Mouse (Mus musculus): ENCODE results near the gene Igsf3.
"Not testable (repeated sequence)": the region's sequence is repeated elsewhere in the genome, so short reads cannot be mapped to it uniquely, and the experiment has no call there.

The Igsf3 gene

DNA sequence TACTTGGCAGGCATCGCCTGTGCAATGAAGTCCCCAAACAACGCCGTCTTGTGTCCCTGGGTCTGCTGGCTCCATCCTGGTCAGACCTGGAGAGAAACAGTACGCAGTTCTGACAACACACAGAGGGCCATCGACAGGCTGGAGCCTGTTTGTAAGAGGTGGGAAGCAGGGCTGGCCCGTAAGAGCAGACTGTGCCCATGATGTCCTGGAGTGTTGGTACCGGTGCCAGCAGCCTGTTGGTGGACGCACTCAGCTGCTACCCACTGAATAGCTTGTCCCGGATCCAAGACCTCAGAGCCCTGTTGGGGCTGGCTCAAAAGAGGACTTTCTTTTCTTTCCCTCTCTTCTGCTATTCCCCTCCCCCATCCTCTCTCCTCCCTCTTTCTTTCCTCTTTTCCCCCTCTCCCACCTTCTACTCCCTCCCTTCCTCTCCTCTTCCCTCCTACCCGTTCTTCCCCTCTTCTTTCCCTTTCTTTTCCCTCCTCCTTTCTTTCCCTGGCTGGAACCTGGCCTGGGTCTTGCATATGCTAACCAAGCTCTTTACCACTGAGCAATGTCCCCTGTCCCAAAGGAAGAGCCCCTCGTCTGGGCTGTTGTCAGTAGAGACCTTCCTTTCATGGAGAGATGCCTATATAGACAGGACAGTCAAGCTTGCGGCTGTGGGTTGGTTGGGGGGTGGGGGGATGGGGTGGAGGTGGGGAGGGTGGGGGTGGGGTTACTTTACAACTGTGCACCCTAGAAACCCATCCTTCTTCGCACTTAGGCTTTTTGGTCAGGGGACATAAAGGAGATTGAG lies 27.9 kb downstream of the Igsf3 start:
- in situ Hi-C loops (cut with MboI), result no loop called here

DNA sequence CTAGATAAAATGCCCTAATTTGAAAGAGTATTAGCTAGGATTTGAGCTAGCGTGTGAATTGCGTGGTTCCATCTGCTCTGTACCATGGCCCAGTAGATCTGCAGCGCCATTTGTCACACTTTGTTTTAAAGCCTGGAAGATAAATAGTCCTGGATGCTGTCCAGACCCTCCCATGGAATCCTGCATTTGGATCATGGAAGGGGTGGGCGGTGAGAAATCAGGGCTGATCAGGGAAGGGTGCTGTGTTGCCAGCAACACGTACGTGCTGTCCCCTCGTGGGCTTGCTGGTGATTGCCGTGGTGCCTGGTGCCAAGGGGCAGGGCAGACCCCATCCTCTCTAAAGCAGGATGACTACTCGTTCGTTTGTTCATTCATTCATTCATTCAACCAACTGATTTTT lies 28.6 kb downstream of the Igsf3 start:
- in situ Hi-C loops (cut with MboI), result no loop called here

DNA sequence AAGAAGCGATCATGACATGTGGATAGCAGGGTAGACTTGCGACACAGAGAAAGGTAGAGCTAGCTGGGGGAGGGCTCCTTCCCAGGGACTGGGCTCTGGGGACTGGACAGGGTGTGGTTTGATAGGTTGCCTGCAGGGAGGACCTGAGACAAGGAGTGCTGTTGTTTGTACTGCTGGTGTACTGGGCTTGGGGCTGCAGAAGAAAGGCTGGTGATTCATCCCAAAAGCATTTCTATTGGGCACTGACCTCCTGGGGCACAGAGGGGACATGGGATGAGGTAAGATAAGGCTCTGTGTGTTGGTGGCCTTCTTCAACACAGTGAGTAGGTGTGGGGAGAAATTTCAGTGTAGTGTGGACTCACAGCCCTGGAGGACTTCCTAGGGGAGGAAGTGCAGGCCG lies 29.2 kb downstream of the Igsf3 start:
- in situ Hi-C loops (cut with MboI), result no loop called here

DNA sequence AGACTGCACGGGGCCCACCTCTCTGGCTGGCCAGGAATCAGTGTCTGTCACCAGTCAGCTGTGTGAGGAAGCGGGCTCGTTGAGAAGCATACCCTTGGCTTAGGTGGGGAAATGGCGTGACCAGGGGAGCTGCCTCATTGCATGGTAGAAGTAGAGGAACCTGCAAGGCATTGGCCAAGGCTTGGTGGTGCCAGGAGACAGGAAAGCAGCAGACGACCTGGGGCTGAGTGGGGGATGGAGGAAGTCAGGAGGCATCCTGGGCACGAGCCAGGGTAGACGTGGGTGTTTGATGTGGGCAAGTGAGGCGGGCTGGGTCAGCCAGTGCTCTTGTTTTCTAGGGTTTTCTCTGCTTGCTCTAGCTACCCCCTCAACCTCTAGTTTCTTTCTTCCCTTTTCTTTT lies 30.7 kb downstream of the Igsf3 start:
- in situ Hi-C loops (cut with MboI), result no loop called here

DNA sequence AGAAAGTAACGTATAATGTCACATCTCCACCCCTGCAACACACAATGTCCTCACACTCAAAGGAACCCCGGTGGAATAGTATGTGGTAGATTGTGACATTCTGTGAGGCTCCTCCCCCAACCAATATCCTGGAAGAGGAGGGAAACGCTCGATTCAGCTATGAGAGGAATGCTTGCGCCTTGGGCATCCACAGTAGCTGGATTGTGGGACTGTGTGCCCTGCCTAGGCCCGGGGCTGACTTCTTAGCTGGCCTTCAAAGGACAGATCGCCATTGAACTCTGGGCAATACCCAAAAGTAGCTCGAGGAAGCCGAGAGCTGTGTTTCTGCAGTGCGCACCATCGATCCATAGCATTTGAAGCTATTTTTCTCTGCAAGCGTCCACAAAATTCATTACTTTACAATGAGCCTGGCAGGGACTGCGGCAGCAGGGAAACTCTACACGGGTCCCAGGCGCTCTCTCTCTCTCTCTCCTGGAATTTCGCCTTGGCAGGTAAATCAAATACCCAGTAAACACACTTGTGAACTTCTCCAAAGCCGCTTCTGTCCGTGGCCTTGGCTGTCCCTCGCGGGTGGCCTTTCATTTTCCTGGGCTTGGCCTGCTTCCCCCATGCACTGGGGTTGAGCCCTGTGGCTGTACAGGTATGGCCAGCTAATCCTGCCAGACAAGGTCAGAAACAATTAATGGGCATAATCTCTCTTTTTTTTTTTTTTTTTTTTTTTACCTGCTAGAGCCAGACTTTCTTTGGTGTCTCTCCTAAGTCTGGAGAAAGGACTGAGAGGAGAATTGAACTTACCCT lies 32.3 kb downstream of the Igsf3 start:
- in situ Hi-C loops (cut with MboI), result no loop called here

DNA sequence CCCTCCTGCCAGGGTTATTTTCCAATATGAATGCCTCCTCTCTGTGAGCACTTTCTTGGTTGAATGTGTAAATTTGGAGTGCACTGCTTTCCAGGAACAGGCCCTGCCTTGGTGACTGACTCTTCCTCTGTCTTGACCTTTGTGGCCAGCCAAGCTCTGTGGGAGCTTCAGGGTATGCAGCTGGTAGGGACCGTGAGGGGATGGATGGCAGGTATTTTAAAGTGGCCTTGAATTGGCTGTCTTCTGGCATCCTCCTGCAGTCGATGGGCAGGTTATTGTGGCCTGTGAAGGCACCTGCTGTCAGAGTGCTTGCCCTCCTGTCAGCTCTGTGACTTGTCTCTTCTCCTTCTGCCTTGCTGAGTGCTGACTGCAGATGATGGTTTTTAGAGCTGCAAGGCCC lies 33.3 kb downstream of the Igsf3 start:
- in situ Hi-C loops (cut with MboI), result no loop called here

DNA sequence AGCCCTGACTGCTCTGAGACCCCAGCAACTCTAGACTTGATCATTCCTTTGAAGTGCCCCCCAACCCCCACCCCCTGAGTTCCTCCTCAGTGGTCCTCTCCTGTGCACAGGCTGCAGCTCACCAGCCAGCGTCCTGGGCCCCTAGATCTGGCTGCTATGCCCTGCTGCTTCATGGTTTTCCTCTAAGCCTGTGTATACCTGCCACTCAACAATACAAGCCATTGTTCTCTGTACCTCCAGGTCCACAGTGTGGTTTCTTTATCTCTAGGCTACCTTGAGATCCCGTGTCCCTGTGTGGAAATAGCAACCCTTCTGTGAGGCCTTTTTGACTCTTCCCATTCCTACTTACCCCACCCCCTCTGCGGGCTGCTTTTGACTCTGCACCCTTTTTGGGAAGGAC lies 33.9 kb downstream of the Igsf3 start:
- in situ Hi-C loops (cut with MboI), result no loop called here

DNA sequence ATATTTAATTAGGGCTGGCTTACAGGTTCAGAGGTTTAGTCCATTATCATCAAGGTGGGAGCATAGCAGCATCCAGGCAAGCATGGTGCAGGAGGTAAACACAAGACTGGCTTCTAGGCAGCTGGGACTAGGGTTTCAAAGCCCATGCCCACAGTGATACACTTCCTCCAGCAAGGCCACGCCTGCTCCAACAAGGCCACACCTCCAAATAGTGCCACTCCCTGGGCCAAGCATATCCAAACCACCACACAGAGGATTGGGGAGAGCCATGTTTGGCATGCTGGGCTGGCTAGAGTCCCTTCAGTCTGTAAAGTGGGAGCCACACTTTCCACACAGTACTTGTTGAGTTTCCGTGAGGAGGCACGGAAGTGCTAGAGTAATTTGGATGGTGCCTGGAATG lies 34.7 kb downstream of the Igsf3 start:
- in situ Hi-C loops (cut with MboI), result no loop called here

DNA sequence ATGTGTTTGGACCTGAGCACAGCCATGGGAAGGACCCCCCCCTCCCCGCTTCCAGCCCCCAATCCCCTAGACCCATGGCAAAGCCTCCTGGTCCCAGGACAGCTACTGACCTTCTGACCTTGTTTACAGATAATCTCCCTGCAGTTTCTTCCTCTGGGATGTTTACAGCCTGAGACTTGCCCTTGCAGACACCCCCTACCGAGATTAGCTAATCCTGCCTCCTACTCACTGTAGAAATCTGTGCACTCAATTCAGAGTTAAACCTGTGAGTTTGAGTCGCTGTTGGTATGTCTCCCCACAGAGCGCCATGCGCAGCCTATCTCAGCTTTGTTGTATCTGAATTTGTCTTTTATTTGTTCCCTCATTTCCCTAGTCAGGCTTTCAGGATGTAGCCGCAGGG lies 35.2 kb downstream of the Igsf3 start:
- in situ Hi-C loops (cut with MboI), result no loop called here

DNA sequence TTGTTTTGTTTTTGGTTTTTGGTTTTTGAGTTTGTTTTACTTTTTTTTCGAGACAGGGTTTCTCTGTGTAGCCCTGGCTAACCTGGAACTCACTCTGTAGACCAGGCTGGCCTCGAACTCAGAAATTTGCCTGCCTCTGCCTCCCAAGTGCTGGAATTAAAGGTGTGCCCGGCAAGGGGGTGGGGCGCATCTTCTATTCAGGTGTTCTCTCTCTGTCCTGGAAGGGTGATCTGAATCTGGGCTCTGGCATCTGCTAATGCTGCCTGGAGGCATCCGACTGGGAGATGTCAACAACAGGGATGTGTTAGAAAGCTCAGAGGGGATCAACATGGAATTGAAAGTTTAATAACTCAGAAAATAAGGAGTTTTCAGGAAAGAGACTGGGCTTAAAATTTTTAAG lies 36.1 kb downstream of the Igsf3 start:
- in situ Hi-C loops (cut with MboI), result not testable (repeated sequence)

DNA sequence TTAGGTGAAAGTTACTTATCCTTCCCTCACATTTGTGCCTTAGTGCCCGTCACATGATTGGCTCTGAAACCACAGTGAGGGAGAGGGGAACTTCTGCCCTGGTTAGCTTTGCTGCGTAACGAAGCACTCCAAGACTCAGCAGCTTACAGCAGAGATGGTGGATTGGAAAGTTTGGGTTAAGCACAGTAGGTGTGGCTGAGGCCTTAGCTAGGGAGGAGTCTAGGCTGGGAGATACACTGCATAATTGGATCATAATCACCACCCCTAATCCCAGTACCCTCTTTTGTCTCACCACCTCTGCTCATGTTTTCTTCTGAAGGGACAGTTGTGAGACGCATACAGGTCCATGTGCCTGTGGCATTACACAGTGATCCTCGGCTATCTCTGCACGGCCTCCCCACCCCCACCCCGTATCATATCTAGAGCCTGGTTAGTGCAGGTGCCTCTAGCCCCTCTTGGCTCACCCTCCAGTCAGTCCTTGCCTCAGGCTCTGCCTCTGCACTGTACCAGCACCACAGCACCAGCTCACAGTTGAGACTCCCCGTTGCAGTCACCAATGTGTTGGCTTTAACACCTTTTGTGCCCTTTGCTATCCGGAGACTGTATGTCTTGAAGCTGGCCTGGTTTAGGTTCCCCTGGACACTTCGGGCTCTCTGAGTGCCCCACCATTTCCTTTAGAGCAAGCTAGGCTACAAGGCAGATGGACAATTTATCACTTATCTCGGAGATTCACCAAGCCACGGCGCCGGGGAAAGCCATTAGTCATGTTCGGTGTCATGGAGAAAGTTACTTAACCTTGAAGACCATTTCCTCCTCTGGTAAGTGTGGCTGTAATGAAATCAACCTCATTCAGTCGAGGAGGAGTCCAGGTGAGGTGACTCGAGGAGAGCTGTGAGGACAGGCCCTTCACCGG lies 42.1 kb downstream of the Igsf3 start:
- in situ Hi-C loops (cut with MboI), result no loop called here

DNA sequence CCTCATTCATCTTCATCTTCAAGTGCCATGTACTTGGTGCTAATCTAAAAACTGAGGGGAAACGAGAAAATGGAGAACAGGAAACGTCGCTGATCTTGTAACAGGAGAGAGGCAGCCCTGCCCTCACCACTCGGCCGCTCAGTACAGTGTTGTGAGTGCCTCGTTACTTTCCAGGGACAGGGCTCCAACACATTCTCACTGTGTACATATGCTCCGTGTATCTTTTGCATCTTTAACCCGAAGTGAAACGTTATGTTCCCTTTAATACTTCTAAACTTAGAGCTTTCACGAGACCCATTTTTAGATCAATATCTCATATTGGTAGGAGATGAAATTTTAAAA lies 42.7 kb downstream of the Igsf3 start:
- in situ Hi-C loops (cut with MboI), result no loop called here

DNA sequence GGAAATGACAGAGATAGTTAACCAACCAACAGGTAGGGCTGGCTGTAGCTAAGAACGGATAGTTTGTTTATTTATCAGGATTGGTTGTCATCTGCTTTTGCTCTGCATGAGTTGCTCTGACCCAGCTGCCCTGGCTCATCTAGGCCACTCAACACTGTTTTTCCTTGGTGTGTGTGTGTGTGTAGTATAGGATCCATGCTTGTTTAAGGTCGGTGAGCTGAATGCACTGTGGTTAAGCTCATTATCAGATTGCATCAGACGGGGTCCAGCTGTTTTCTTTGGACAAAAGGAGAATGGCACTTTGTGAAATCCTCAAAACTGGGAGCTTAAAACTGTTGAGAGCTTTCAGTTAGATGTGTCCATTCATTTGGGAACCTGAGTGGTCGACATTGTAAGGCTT lies 46.3 kb downstream of the Igsf3 start:
- in situ Hi-C loops (cut with MboI), result no loop called here

DNA sequence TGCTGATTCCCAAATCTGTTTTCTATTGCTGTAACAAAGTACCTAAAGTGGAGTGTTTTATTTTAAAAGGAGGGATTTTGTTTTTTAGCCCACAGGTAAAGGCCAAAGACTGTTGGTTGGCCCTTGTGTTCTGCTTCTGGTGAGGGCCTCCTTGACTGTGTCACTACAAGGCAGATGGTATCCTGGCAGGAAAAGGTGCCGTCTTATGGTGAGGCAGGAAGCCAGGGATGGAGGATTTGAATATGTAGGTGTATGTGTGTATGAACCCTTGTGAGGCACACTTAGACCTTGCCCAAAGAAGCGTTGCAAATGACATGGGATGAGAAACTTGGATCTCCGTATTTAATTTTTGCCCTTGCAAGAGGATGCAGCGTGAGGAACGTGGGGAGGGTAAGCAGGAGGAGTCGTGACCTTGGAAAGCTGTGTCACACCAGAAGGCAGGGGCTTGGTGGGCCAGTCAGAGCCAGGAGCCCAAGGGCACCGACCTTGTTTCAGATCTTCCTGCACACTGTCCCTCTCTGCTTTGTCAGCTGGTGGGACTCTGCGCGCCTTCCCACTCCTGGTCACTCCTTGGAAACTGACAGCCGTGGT lies 47.5 kb downstream of the Igsf3 start:
- in situ Hi-C loops (cut with MboI), result no loop called here

DNA sequence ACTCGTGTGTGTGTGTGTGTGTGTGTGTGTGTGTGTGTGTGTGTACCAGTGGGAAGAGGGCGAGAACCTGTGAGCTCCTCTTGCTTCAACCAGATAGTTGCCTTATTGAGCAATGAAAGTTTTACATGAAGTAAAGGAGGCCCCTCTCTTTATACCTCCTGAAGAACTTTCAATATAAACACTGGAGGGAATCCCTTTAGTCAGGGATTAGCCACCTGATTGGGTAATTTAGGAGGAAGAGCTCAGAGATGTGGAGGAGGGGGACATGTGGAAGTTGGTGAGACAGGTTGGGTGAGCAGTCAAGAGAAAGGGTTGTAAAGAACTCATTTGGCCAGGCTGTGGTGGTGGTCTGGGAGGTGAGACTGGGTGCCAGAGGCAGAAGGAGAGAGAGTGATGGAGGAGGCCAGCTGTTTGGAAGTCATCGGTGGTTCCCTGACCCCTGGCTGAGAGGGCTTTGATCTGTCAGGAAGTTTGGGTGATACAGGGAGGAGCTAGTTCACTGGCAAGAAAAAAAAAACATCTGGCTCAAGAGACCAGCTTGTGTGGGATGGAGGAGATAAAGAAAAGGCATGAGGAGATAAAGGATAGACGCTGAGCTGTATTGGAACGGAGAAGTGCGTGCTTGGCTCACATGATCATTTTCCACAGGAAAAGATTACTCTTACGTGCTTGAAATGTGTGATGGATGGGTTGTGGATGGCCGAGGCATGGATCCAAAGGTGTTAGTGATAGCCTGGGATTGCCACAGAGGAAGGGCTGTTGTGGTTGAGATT lies 53.3 kb downstream of the Igsf3 start:
- in situ Hi-C loops (cut with MboI), result no loop called here

DNA sequence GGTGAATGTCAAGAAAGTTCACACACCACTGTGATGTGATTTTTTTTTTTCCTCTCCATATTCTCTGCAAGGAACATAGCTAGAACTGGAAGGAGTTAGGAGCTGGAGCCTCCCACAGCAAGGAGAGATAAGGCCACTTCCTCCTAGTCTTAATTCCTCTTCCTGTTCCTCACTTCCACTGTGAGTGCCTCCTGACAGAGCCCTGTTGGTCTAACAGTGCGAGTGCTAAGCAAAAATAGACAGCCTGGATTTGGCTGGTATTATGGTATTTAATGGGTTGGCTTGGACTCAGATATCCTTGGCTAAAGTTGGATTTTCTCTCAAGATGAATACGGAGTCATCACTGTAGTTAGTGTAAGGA lies 53.9 kb downstream of the Igsf3 start:
- in situ Hi-C loops (cut with MboI), result no loop called here

DNA sequence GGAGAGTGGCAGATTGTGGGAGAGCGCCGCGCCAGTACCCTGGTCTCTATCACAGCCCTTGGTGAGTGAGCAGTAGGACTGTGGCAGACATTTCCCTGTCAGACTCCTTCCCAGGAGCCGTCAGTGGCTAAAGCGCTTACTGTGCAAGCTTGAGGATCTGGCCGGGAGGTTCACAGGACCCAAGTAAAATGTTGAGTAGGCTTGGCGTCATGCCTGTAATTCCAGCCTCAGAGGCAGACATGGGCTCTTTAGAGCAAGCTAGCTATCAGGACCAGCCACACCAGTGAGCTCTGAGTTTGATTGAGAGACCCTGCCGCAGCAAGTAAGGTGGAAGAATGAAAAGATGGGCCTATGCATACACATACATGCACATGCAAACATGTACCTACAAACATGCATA lies 58.8 kb downstream of the Igsf3 start:
- in situ Hi-C loops (cut with MboI), result no loop called here

DNA sequence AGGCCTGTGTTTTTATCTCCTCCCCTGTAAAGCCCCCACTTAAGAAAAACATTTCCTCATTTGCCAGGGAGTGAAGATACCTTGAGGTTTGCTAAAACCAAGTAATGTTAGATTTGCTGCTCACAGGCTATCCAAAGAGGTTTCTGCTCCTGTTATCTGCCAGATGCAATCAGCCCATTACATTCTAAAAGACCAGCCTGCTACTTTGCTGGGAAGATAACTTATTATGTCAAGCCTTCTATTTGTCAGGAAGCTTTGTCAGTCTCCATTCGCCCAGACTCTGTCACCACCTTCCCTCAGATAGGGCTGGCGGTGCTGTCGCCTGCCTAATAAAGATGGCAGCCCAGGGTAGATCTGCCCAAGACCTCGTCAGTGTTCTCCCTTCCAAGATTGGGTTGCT lies 59.6 kb downstream of the Igsf3 start:
- in situ Hi-C loops (cut with MboI), result no loop called here

DNA sequence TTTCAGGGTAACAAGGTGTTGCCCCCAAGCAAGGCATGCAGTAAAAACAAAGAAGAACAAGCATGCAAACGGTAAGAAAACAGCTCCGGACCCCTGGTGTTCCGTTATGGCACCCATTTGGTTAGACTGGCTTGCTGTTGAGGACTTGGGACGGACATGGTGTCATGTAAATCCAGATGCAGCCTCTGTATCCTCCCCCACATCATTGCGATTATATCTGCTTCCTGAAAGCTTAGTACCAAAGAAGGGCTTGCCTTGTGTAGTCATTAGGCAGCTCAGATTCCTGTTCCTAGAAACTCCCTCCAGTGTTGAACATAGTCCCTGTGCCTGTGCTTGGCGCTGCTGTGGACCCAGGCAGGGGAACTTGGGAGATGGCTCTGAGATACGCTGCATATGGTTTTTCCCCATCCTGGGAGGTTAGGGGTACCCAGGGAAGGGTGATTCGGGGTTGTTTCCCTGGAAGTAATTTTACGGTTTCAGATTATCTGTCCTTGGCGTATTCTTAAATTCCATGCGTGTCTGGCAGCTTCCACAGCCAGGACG lies 60.2 kb downstream of the Igsf3 start:
- in situ Hi-C loops (cut with MboI), result no loop called here

DNA sequence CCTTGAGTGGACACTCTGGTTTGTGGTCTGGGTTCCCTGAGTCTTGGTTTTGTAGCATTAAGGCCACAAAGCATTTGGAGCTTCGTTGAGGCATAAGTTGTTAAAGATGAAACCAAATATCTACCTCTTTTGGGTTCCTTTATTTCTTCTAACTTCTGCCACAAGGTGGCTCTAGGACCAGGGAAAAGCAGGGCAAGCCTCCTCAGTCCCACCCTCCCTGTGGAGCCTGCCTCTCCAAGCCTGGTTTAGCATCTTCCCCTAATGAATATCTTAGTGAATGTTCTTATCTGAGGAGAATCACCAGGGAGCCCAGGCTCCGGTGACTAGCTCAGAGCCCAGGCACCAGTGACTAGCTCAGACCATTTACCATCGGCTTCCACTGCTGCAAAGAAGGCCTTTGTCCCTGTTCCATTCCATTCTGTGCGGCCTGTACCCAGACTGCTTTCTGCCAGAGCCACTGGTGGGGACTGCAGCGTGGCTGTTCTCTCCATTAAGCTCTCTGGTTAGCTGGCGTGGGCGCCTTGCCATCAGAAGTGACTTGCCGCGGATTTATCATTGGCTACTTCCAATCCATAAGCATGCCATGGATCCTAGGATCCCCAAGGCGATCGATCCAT lies 66.5 kb downstream of the Igsf3 start:
- in situ Hi-C loops (cut with MboI), result no loop called here

DNA sequence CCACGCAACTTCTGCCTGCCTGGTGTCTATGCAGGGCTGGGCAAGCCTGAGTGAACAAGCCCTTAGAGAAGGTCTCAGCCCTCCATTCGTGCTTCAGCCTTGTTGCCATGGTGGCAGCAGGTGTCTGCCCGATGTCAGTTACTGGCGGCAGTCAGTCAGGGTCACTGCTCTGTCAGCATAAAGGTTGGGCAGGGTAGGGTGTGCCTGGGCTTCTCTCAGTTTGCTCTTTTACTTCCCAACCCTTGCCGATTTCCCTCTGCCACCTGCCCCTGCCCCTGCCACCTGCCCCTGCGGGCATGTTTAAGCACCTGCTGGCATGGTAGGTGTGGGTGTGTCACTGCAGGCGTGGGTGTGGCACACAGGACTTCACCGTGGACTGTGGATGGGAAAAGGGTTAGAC lies 67.6 kb downstream of the Igsf3 start:
- in situ Hi-C loops (cut with MboI), result no loop called here

Measured in mature B cell (primary cell).